Mouse (Mus musculus) spleen, adult 2 months (tissue): Measurements from ENCODE around the gene Cbx5.

Experiments used
- CTCF ChIP-seq: fragments of 200-500 bp; IDR thresholded peaks from 2 replicates; pipeline ENCODE4 v1.5.1; 2011; ENCODE audit warnings: mild to moderate bottlenecking, inconsistent platforms; ENCODE audit not compliant: insufficient read depth, insufficient read length, insufficient replicate concordance; ENCODE audit errors: extremely low read depth
- POLR2A ChIP-seq: fragments of 200-500 bp; IDR thresholded peaks from 2 replicates; pipeline ENCODE4 v1.6.1; 2011; ENCODE audit warnings: low read depth, low read length, inconsistent platforms

GRCm38 (mm10) chr15:103220785-103221184 lies 18.8 kb downstream of the Cbx5 start:
- TF ChIP-seq CTCF (no peak), POLR2A (no peak)
